Mouse (Mus musculus) left cerebral cortex, postnatal 25 days (tissue): ENCODE data around the gene Mxra7. TPM values are rescaled to one million over a fixed set of nuclear protein-coding genes. Genes with fewer than 3 reads are reported as not detected.
A peak's percentile ranks its signal among the peaks of the same experiment; 100 is the strongest.

Source experiments
- DNase-seq, 2 experiments: peaks; one replicate each; pipeline ENCODE4 v3.0.0; 2022; ENCODE audit warnings: low spot score in 2 of 2, mixed read lengths in 1 of 2
- intact Hi-C: fragments of 180-260 bp; cut with DNase I; formaldehyde crosslinking; loops from one replicate; pipeline ENCODE4 v1.15.1; 2025
- total RNA-seq, 2 experiments: library from RNA; stranded (reverse); gene quantifications; 2 replicates each; pipeline ENCODE4 v1.2.3; 2021

Gene Mxra7
- total RNA-seq, 2 experiments from 2014 or later, result 10.4 to 15.9 TPM

DNA sequence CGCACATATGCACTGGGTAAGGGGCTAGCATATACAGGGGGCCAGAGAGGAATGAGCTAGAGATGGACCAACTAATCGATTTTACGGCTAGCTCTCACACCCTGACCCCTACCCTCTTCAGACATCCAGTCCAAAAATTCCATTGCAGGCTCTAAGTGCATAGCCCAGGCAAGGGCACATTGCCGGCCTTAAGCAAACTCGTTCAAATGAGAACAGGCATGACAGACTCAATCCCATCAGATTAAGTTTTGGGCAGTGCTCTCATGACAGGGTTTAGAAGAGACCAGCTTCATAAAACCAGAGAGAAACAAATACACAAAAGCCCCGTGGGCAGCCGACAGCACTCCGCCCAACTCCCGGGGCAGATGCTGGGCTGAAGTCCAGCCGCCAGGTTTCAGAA lies 5.6 kb downstream of the Mxra7 start:
- intact Hi-C loops, result no loop called here
- no peak for DNase-seq

DNA sequence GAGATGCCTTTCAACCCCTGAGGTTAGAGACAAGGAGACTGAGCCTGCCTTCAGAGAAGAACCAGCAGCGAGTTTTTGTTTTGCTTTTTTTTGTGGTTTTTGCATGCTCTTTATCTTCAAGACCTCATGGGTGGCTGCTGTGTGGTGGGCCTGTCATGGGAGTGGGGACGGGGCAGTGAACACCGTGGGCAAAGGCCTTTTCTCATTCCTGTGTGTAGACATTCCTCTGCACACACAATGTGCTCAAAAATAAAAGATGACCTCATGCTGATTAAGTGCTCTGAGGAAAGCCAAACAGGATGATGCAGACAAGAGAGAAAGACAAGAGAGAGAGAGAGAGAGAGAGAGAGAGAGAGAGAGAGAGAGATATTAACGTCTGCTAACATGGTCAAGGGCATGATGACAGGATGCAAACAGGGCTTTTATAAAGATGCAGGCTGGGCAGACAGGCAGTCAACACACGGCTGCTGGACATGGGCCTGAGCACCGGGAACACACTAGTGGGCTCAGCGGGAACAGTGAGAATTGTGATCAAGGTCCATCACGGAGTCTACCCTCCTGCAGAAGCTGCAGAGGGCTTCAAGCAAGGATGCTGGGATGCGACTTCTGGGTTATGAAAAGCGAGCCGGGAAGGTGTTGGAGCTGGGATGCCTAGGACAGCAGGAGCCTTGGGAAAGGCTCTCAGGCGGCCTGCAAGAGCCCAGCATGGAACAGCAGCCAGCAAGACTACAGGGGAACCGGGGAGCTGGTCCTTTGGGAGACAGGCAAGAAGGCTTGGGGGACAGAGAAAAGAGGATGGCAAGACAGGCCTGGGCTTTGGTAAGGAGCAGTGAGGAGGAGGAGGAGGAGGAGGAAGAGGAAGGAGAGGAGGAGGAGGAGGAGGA lies 6.5 kb downstream of the Mxra7 start:
- DNase-seq, result no peak
- intact Hi-C loops, result no loop called here

DNA sequence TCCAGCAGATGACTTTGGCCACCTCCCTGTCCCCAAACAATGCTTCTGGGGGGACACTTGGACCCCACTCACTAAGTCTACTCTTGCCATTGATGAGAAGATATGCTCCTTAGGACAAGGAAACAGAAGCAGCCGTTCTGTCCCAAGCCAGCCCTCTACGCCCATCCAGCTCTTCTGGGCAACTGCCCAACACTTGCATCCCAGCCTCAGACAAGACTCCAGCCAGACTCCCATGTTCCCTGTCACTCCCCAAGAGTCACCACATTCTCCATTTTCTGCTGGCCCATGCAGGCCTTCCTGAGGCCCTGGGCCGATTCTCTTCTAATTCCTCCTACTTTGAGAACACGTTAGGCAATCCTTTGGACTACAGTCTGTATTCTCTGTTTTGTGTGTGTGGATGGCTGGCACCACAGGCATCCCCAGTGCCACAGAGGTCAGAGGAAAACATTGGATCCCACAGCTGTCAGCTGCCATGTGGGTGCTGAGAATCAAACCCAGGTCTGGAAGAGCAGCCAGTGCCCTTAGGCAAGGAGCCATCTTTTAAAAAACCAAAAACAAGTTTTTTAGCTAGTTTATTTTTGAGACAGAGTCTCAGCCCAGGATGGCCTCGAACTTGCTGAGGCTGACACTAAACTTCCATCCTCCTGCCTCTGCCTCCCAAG lies 7.8 kb downstream of the Mxra7 start:
- intact Hi-C loops, result no loop called here
- no peak for DNase-seq

DNA sequence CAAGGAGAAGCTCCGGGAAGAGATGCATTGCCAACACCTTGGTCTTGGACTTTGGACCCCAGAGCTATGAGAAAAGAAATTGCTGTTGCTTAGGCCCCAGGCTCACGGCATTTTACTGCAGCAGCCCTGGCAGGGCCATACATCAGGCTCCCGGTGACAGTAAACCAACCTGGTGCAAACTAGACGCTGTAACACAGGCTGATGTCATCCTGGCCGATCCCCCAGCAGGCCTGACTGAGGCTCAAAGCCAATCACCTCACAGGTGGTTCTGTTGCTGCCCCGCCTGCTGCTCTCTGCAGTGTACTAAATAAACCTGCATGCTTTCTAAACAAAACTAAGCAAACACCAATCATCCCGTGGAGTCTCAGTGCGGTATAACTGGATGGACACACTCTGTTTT lies 9.1 kb downstream of the Mxra7 start:
- DNase-seq, result no peak
- intact Hi-C loops, result no loop called here

DNA sequence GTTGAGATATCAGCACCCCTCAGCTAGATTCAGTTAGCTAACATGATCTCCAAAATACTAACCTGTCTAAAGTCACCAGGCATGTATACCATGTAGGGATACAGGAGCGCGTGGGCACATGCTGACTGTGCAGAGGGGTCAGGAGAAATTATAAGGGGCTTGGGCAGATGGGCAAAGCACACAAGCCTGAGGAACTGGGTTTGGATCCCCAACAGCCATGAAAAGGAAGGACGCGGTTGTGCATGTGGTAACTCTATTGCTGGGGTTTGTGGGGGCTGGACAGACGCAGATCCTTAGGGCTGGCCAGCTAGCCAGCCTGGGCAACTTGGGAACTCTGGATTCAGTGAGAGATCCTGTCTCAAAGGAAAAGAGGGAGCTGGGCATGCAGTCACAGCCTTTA lies 10.3 kb downstream of the Mxra7 start:
- intact Hi-C loops, result no loop called here
- no peak for DNase-seq

DNA sequence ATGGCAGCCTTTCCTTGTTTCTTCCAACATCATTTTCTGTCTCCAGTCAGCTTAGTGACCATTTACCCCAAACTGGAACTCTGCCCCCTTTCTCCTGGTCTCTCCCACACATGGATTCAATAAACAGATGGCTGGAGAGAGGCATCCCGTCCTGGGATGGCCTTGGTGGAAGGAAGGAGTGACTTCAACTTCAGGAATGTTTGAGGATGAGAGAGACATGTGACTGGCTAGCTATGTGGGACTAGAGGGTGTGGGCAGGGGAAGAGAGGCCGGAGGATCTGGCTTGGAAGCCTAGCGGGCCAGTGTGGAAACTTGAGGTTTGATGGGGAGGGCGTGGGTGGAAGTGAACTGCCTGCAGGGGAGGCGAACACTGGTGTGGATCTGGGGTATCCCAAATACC lies 11.1 kb downstream of the Mxra7 start:
- DNase-seq, result no peak
- intact Hi-C loops, result no loop called here

DNA sequence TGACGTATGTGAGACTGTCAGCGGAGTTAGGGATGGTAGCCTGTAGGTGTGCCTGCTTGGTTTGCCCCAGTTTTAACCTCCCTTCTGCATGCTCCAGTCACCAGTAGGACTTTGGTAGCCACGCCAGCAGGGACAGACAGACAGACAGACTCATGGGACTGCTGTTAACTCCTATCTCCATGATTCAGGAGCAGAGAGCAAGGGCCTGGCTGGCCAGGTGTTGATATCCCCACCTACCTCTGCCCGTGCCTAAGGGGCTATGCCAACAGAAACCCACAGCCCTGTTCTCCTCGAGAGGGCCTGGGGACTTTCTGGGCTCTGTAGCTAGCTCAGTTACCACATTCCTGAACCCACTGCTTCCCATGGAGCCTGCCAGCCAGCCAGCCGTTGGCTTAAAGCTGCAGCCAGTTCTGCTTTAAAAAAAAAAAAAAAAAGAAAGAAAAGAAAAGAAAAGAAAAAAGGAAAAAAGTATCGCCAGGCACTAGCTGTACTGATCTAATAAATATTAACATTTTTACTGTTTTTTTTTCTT lies 12.9 kb downstream of the Mxra7 start:
- no peak for DNase-seq
- intact Hi-C loops, result no loop called here

DNA sequence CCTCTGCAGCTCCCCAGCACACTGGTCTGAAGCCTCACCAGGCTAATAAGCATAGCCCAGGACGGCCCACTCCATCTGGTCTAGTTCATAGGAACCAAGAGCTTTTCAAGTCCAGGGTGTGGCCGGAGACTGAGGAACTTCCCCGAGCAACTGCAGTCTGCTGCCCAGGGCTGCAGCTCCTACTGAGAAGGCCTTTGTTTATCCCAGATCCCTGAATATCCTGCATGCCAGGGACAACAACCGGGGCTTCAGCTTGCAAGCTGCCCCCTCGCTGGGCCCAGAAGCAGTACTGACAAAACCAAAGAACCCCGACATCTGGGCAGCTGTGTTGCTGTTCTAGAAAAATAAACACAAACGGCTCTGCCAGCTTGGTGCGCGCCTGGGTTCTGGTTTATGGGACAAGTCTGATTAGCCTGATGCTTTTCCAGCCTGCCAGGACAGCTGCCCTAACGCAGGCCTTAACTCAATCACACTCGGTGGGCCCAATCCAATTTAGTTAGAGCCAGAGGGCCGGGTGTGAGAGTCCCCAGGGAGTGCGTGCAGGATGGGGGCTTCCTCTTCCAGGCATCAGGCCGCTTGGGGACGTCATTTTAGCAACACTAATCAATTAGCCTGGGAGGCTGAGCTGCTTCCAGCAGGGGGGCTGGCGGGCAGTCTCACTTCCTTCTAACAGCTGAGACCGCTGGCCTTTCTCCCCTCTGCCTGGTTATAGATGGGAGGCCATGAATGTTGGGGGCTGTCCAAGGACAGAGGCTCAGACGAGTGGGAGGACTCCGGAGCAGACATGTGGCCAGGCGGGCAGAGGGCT lies 13.6 kb downstream of the Mxra7 start:
- intact Hi-C loops, result no loop called here
- DNase-seq, result peak in 1 of 2 experiments; percentile 18

DNA sequence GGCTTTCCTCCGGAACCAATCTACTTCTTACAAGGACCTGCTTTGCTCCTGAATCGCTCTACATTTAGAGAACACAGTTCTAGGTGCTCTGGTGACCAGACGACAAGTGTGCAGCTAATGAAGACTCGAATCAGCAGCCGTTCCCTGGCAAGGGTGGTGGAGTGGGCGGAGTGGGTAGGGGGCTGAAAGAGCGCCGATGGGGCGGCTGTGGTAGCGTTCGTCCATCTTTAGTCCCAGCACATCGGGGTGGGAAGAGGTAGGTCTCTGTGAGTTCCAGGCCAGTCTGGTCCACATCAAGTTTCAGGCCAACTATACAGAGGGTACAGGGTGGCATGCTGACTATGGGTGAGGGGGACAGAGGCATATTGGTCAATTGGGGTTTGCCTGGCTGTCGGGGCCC lies 14.2 kb downstream of the Mxra7 start:
- no peak for DNase-seq
- intact Hi-C loops, result no loop called here

DNA sequence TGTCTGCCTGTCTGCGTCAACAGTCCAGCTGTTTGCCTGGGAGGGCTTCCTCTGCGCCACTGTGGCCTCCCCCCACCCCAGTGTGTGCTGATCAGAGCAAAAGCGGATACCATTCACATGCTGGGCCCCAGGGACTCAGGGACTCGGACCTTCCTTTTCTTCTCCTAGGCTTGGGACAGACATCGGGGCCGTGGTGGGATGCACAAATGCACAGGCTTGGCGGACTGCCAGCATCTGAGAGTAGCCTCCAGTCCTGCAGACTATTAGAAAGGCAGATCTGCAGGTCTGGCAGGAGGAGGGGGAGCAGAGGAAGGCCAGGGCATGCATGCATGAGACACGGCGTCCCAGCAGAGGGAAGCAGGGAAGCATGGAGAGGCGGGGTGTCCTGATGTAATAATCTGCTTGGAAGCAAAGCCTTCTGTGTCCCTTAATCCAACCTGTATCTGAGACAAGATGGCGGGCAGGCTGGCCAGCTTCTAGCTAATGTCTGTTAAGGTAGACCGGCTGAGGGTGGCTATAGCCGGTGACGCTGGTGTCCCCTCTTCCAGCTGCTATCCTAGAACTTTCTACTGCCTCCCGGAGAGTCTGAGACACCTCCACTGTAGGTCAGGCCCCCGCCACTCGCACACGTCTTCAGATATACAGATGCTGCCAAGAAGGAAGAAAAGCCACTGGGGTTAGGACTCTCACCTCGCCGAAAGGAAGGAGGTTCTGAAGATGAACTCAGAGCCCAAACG lies 14.9 kb downstream of the Mxra7 start:
- no peak for DNase-seq
- intact Hi-C loops, result no loop called here

DNA sequence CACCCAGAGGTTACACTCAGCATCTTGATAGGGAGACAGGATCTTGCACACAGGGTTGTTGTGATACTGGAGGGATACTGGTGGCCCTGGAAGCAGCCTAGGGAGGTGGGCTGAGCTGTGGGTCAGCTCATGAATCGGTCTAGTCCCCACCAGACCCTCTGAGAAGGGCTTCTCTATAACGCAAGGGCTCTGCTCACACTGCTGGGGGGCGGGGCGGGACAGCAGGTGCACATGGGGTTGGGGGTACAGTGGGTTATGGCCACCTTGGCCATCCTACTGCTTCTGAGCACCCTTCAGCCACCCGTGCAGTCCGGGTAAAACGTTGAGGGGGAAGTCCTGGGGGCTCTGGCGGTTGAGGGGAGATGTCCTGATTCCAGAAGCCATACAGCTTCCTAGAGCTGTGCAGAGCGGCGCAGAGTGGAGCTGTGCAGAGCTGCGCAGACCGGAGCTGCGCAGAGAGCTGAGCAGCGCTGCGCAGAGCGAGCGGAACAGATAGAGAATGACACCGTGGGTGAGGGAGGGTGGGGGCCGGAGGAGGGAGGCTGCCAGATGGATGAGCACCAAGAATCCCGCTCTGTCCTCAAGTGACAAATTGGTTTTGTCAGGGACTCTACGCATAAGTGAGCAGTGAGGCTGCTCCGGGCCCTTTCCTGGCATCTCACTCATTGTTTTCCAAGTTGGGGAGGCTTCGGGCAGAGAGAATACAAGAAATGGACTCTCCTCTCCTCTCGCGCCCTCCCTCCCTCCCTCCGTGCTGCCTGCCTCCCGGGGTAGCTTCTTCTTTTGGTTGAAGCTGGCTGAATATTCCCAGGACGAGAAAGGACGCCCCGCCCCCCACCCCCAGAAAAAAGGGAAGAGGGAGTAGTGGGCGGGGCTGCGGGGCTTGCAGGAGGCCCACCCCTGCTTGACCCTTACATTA lies 16.6 kb downstream of the Mxra7 start:
- intact Hi-C loops, result no loop called here

DNA sequence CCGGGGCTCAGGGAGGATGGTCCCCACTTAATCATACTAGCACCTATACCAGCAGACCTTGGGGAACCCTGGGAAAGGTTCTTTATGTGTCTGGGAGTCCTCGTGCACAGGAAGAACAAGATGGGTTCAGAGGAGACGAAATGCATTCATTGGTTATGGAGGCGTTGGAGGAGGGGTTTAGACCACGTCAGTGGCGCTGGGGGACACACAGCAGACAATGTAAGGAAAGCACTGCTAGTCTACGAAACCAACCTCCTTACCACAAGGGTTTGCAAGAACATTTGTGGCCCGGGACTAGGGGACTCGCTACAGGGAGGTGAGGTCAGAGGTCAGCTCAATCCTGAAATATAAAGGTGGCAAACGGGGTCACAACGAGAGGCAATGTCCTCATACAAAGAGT lies 17.3 kb downstream of the Mxra7 start:
- no peak for DNase-seq
- intact Hi-C loops, result no loop called here

More for the DNA sequence above, 16.6 kb downstream of the Mxra7 start:
- DNase-seq, result peak; percentile 81 to 88

DNA sequence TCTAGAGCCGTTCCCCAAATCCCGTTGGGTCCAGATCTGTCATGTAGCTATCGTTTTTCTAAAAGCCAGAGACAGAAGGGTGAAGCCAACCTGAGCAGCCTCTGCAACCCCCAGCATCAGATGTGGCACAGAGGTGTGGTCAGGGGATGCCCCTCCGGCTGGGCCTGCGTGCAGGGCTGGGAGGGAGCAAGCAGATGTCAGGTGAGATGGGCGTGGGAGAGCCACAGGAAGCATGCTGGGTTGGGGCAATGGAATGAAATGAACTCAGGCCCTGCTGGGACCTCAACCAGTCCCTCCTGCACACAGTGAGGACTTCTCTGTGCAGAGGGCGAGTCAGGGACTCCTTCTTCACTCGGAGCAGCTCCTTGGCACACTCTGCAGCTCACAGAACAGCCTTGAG lies 18.3 kb downstream of the Mxra7 start:
- intact Hi-C loops, result no loop called here
- no peak for DNase-seq

DNA sequence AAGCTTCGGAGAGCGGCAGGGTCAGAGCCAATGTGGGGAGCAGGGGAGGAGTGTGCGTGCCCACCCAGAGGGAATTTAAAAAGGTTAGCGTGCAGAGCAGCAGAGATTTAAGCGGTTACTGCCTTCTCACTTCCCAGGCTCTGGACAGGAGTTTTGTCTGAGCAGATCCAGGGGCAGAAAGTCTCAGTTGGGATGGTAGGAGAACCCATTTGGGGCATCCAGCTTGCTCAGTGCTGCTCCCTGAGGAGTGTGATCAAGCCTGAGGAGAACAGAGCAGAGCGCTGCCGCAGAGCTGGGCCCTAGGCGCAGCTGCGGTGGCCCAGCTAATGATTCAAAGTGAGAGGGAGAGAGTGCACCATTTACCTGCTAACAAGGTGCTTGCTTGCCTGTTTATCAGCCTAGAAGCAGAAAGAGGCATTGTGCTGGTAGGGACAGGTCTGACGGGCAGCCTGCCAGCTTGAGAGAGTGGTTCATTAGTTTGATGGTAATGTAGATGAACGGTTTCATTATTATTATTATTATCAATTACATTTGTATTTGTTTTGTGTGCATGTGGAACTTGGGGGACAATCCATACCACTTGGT lies 18.9 kb downstream of the Mxra7 start:
- intact Hi-C loops, result loop anchor here (1.0 kb wide), 1 partner anchor 166 kb away; no protein-coding TSS in a partner anchor
- DNase-seq, result no peak

DNA sequence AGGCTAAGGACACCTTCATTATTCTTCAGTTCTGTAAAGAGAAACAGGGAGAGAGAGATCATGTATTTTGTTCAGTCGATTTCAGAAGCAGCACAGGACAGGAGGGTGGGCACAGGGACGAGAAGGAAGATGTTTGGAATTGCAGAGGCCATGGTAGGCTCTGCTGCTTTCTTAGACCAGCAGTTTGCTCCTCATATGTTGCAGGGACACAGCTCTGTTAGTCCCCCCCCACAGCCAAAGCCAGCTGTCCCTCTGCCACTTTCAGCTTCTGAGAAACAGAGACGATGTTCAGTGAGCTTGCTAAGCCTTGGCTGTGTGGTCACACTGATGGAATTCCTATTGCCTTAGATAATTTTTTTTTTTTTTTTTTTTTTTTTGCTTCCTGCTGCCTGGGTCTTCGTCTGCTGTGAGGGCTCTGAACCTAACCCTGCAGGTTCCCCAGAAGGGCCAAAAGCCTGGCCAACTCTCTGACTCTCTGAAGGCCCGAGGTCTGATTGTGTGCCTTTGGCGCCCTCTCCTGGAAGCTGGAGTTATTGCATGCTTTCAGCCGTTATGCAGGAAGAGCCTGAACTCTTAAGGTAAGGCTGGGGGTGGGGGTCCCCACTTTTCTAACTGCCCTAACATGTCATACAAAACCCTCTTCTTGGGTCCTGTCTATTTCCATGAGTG lies 19.8 kb downstream of the Mxra7 start:
- intact Hi-C loops, result loop anchor here (1.0 kb wide), 1 partner anchor 165 kb away; no protein-coding TSS in a partner anchor
- DNase-seq, result peak; percentile 82 to 85

DNA sequence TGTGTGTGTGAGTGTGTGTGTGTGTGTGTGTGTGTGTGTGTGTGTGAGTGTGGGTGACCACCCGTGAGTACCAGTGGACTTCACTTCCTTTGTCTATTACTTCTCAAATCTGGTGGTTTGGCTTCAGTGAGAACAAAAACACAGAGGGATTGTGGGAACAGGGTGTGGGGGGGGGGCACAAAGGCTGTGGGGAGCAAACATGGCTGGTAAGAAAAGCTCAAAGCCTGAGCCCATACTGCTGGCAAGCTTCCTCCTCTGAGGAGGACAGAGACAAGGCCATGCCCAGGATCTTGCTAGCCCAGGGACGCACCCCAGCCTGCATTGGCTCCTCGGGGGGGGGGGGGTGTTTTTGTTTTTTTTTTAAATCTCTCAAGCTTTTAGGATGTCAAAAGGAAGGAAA lies 20.3 kb downstream of the Mxra7 start:
- DNase-seq, result no peak

DNA sequence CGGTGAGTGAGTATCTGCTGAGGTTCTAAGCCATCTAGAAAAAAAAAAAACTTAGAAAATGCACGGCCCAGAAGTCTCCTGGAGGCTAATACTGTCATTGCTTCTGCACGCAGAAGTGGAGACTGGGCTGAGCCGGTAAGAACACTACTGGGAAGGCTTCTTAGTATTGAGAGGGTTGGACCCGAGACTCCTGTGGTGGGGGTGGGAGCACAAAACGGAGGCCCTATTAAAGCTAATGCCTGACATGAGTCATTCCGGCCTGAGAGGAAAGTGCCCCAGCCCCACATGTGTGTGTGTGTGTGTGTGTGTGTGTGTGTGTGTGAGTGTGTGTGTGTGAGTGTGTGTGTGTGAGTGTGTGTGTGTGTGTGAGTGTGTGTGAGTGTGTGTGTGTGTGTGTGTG lies 20.7 kb downstream of the Mxra7 start:
- no peak for DNase-seq
- intact Hi-C loops, result no loop called here

More for the DNA sequence above, 20.3 kb downstream of the Mxra7 start:
- intact Hi-C loops, result no loop called here
